Mouse (Mus musculus) layer of hippocampus, adult 9-10 months (tissue): Measurements from ENCODE around the gene Wdr93.

Source experiments
- DNase-seq: peaks from one replicate; pipeline ENCODE4 v3.0.0; 2022; ENCODE audit warnings: low spot score

Wdr93 gene

GRCm38 (mm10) chr7:79742659-79743536 is at the start of gene Wdr93, which contains the start of gene Pex11a:
Wdr93 (plus strand) TSS chr7:79743163.
Pex11a (minus strand) TSS chr7:79743131.
- DNase-seq = peak; percentile 60

- DNase-seq = no peak
These were observed 46.5 kb upstream of the Wdr93 start for GRCm38 (mm10) chr7:79696495-79696894.

- DNase-seq = no peak
These were observed 40.2 kb upstream of the Wdr93 start for GRCm38 (mm10) chr7:79702755-79703154.

- no peak for DNase-seq
These were observed 37.8 kb upstream of the Wdr93 start for GRCm38 (mm10) chr7:79705210-79705609.

- no peak for DNase-seq
These were observed 32.8 kb upstream of the Wdr93 start for GRCm38 (mm10) chr7:79710130-79710607.

- DNase-seq = no peak
These were observed 32.1 kb upstream of the Wdr93 start for GRCm38 (mm10) chr7:79710831-79711230.

- no peak for DNase-seq
These were observed 27.6 kb upstream of the Wdr93 start, which contains the start of gene Kif7 for GRCm38 (mm10) chr7:79715187-79715981. Kif7 (minus strand) TSS chr7:79715720.

GRCm38 (mm10) chr7:79721386-79721977 is 21.5 kb upstream of the Wdr93 start:
- no peak for DNase-seq

GRCm38 (mm10) chr7:79727091-79727490 is 15.9 kb upstream of the Wdr93 start:
- no peak for DNase-seq

- no peak for DNase-seq
These were observed 14.7 kb upstream of the Wdr93 start for GRCm38 (mm10) chr7:79728219-79728618.

GRCm38 (mm10) chr7:79729169-79729568 is 13.8 kb upstream of the Wdr93 start:
- DNase-seq = no peak

- no peak for DNase-seq
These were observed 13.1 kb upstream of the Wdr93 start for GRCm38 (mm10) chr7:79729743-79730370.

GRCm38 (mm10) chr7:79731438-79731837 is 11.5 kb upstream of the Wdr93 start:
- no peak for DNase-seq

- DNase-seq = no peak
These were observed 10.3 kb upstream of the Wdr93 start, which contains the start of gene Plin1 for GRCm38 (mm10) chr7:79732622-79733021. Plin1 (minus strand) TSS chr7:79732903.

GRCm38 (mm10) chr7:79734563-79734962 is 8.4 kb upstream of the Wdr93 start:
- DNase-seq = no peak

- DNase-seq = no peak
These were observed 6.5 kb upstream of the Wdr93 start for GRCm38 (mm10) chr7:79736511-79736910.

- no peak for DNase-seq
These were observed 4.0 kb upstream of the Wdr93 start for GRCm38 (mm10) chr7:79738913-79739312.

- no peak for DNase-seq
These were observed 2.7 kb upstream of the Wdr93 start for GRCm38 (mm10) chr7:79740279-79740678.

- no peak for DNase-seq
These were observed 695 bp upstream of the Wdr93 start for GRCm38 (mm10) chr7:79742277-79742658.

GRCm38 (mm10) chr7:79744051-79744450 is 1.1 kb downstream of the Wdr93 start:
- DNase-seq = no peak

- DNase-seq = no peak
These were observed 1.6 kb downstream of the Wdr93 start for GRCm38 (mm10) chr7:79744585-79744984.

GRCm38 (mm10) chr7:79747659-79748058 is 4.7 kb downstream of the Wdr93 start:
- no peak for DNase-seq
